Mouse (Mus musculus): ENCODE data around the gene Nt5dc3.

DNA sequence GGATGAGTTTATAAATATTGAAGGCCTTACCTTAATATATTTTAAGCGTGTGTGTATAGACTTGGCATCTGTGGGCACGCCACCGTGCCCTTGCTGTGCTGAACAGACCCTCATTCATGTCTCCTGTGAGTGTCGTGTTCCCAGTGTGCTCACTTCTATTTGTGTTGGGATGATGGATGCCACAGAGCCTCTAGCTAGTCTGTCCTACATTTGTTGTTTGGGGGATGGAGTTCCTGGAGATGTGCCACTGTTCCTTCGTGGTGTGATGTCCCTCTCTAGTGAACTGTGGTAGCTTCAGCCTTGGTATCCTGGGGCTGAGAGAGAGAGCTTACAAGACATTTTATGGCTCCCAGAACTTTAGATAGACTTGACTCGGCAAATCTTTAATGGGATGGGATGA, 60.0 kb downstream of the Nt5dc3 start:
- no peak for TF ChIP-seq TAL1 (IDR thresholded peaks at IDR 0.05; ENCODE audit: low read length)
- TF ChIP-seq GATA1 (IDR thresholded peaks at IDR 0.05; ENCODE audit: low read length): no peak

Measured in erythroblast, embryonic 14.5 days (primary cell).